9 mouse cellular contexts compared by ENCODE assay signal in the genomic region with DNA sequence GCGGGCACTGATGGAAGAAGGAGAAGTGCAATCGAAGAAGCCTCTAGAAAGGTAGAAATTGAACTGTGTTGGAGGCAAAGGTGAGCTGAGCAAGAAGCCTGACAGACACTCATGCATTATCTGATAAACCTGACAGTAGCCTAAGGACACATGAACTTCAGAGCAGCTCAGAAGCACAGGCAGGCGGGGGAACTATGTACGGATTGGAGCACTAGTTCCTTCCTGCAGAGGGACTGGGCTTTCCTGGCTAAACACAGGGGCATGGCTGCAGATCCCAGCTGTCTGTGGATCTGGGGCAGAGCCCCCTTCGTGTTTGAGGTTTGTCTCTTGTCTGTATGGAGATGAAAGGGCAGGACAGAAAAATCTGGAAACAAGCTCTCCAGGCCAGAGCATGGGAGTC.
A peak's percentile ranks its signal among the peaks of the same experiment; 100 is the strongest.
DNase-seq lines count a peak whose midpoint lies in the region; ATAC-seq and TF ChIP-seq lines count a peak whose summit lies in the region.
"Had no signal": no experiment of that assay in that cellular context is flagged by ENCODE, and none has a peak within 500 bp of the region (broad histone marks: within the 10 kb centered on the region; RNA-seq: fewer than 3 reads in every experiment).

No protein-coding gene starts in this region.

- no peak overlapping the region for H3K9ac ChIP-seq in hindbrain, embryonic 16.5 days (ENCODE audit: low read depth, low read length)
- H3K9ac ChIP-seq in hindbrain, postnatal 0 days (replicated peaks; ENCODE audit: low read length), result no peak overlapping the region
- H3K9ac ChIP-seq in midbrain, postnatal 0 days (replicated peaks; ENCODE audit: low read length, poor library complexity, severe bottlenecking), result no peak overlapping the region
- no peak overlapping the region for H3K9ac ChIP-seq in embryonic facial prominence, embryonic 14.5 days (ENCODE audit: low read depth, low read length)
- no peak overlapping the region for H3K9ac ChIP-seq in midbrain, embryonic 16.5 days (ENCODE audit: low read depth, low read length)

- H3K4me1 ChIP-seq in hindbrain, embryonic 16.5 days (ENCODE audit: control insufficient read depth, insufficient read depth, low read depth, low read length), result peaks cover 9% of the 10 kb centered on the region
- peaks cover 16% of the 10 kb centered on the region; the same call in 1 of the 2 replicates for H3K4me1 ChIP-seq in hindbrain, postnatal 0 days (ENCODE audit: insufficient read depth, low read length)
- peaks cover 28% of the 10 kb centered on the region for H3K4me1 ChIP-seq in midbrain, embryonic 10.5 days
- H3K4me1 ChIP-seq in midbrain, postnatal 0 days (ENCODE audit: insufficient read depth, low read length), result no peaks in the 10 kb centered on the region; the same call in 1 of the 2 replicates
- peaks cover 34% of the 10 kb centered on the region for H3K4me1 ChIP-seq in embryonic facial prominence, embryonic 14.5 days (ENCODE audit: control insufficient read depth, insufficient read depth, low read length)
- H3K4me1 ChIP-seq in midbrain, embryonic 16.5 days (ENCODE audit: control insufficient read depth, insufficient read depth, low read length), result peaks cover 10% of the 10 kb centered on the region; the same call in 1 of the 2 replicates

- no peak for ATAC-seq in hindbrain, embryonic 16.5 days
- no peak for ATAC-seq in hindbrain, postnatal 0 days
- no peak for ATAC-seq in midbrain, postnatal 0 days (ENCODE audit: low FRiP score)
- ATAC-seq in embryonic facial prominence, embryonic 14.5 days (ENCODE audit: low read depth), result no peak
- peak; percentile 40; the same call in 1 of the 2 replicates for ATAC-seq in midbrain, embryonic 16.5 days

- H3K9me3 ChIP-seq in hindbrain, embryonic 16.5 days (ENCODE audit: control insufficient read depth, low read length), result no peaks in the 10 kb centered on the region
- H3K9me3 ChIP-seq in hindbrain, postnatal 0 days (ENCODE audit: low read length), result no peaks in the 10 kb centered on the region
- no peaks in the 10 kb centered on the region for H3K9me3 ChIP-seq in midbrain, embryonic 10.5 days (replicated peaks)
- H3K9me3 ChIP-seq in midbrain, postnatal 0 days (ENCODE audit: low read length), result no peaks in the 10 kb centered on the region
- no peaks in the 10 kb centered on the region for H3K9me3 ChIP-seq in embryonic facial prominence, embryonic 14.5 days (ENCODE audit: control insufficient read depth, low read length)
- H3K9me3 ChIP-seq in midbrain, embryonic 16.5 days (replicated peaks; ENCODE audit: control insufficient read depth, low read length, poor library complexity, severe bottlenecking), result no peaks in the 10 kb centered on the region

- no peak overlapping the region for H3K4me2 ChIP-seq in hindbrain, embryonic 16.5 days (ENCODE audit: low read length)
- no peak overlapping the region for H3K4me2 ChIP-seq in hindbrain, postnatal 0 days (ENCODE audit: low read depth, low read length)
- H3K4me2 ChIP-seq in midbrain, postnatal 0 days (ENCODE audit: low read depth, low read length, poor library complexity, severe bottlenecking), result no peak overlapping the region
- no peak overlapping the region for H3K4me2 ChIP-seq in embryonic facial prominence, embryonic 14.5 days (ENCODE audit: low read depth, low read length)
- no peak overlapping the region for H3K4me2 ChIP-seq in midbrain, embryonic 16.5 days (ENCODE audit: low read length)

- no peak for DNase-seq in hindbrain, postnatal 0 days (ENCODE audit: low spot score)
- DNase-seq in midbrain, embryonic 10.5 days (ENCODE audit: low spot score), result peak; percentile 17
- no peak for DNase-seq in midbrain, postnatal 0 days (ENCODE audit: low spot score)
- DNase-seq in embryonic facial prominence, embryonic 14.5 days (ENCODE audit: low spot score), result peak; percentile 50
- no peak for DNase-seq in adrenal gland, postnatal 10 days
- DNase-seq in layer of hippocampus, adult 11-12 months (ENCODE audit: low spot score), result no peak
- DNase-seq: thymus, adult 18-20 months had no signal

- H3K27ac ChIP-seq in hindbrain, embryonic 16.5 days (ENCODE audit: low read depth, low read length), result peak overlapping the region; percentile 29; the same call in 1 of the 2 replicates
- H3K27ac ChIP-seq in hindbrain, postnatal 0 days, result no peak overlapping the region; the same call in 1 of the 2 replicates
- H3K27ac ChIP-seq in midbrain, embryonic 10.5 days (replicated peaks), result peak overlapping the region; percentile 69
- H3K27ac ChIP-seq in midbrain, postnatal 0 days (ENCODE audit: low read depth, low read length), result no peak overlapping the region
- peak overlapping the region; percentile 70 for H3K27ac ChIP-seq in embryonic facial prominence, embryonic 14.5 days (replicated peaks; ENCODE audit: low read depth, low read length)
- no peak overlapping the region for H3K27ac ChIP-seq in midbrain, embryonic 16.5 days (ENCODE audit: low read length)

- H3K4me3 ChIP-seq in hindbrain, embryonic 16.5 days (ENCODE audit: low read length), result no peak overlapping the region
- no peak overlapping the region for H3K4me3 ChIP-seq in hindbrain, postnatal 0 days (ENCODE audit: low read length)
- no peak overlapping the region for H3K4me3 ChIP-seq in midbrain, embryonic 10.5 days
- H3K4me3 ChIP-seq in midbrain, postnatal 0 days (ENCODE audit: low read depth, low read length), result no peak overlapping the region
- no peak overlapping the region for H3K4me3 ChIP-seq in embryonic facial prominence, embryonic 14.5 days (ENCODE audit: low read depth, low read length)
- no peak overlapping the region for H3K4me3 ChIP-seq in midbrain, embryonic 16.5 days (ENCODE audit: low read depth, low read length)

- no peak for TF ChIP-seq CTCF in hindbrain, postnatal 0 days (IDR thresholded peaks at IDR 0.05; ENCODE audit: low read depth)
- no peak for TF ChIP-seq CTCF in midbrain, postnatal 0 days (IDR thresholded peaks at IDR 0.05)

- H3K27me3 ChIP-seq in hindbrain, embryonic 16.5 days (replicated peaks; ENCODE audit: control insufficient read depth, insufficient read depth, low read length), result no peaks in the 10 kb centered on the region
- H3K27me3 ChIP-seq in hindbrain, postnatal 0 days (ENCODE audit: insufficient read depth, low read length), result no peaks in the 10 kb centered on the region
- 0 out of 2 replicates have a peak, but pooled peaks cover 3% of the 10 kb centered on the region for H3K27me3 ChIP-seq in midbrain, embryonic 10.5 days (ENCODE audit: low read depth, poor library complexity, severe bottlenecking)
- no peaks in the 10 kb centered on the region for H3K27me3 ChIP-seq in midbrain, postnatal 0 days (ENCODE audit: insufficient read depth, low read length)
- H3K27me3 ChIP-seq in embryonic facial prominence, embryonic 14.5 days (replicated peaks; ENCODE audit: control insufficient read depth, insufficient read depth, low read length), result no peaks in the 10 kb centered on the region
- no peaks in the 10 kb centered on the region for H3K27me3 ChIP-seq in midbrain, embryonic 16.5 days (ENCODE audit: control insufficient read depth, insufficient read depth, low read depth, low read length)

- WGBS in hindbrain, embryonic 16.5 days, result 64% methylated on average over 5 of the region's 5 CpGs
- 63% methylated on average over 5 of the region's 5 CpGs for WGBS in hindbrain, postnatal 0 days
- WGBS in midbrain, embryonic 10.5 days, result 63% methylated on average over 5 of the region's 5 CpGs
- 63% methylated on average over 5 of the region's 5 CpGs for WGBS in midbrain, postnatal 0 days
- 39% methylated on average over 5 of the region's 5 CpGs for WGBS in embryonic facial prominence, embryonic 14.5 days
- WGBS in midbrain, embryonic 16.5 days, result 63% methylated on average over 5 of the region's 5 CpGs

- no peaks in the 10 kb centered on the region for H3K36me3 ChIP-seq in hindbrain, embryonic 16.5 days (ENCODE audit: control insufficient read depth, insufficient read depth, low read length)
- no peaks in the 10 kb centered on the region for H3K36me3 ChIP-seq in hindbrain, postnatal 0 days (ENCODE audit: insufficient read depth, low read length)
- no peaks in the 10 kb centered on the region for H3K36me3 ChIP-seq in midbrain, embryonic 10.5 days
- no peaks in the 10 kb centered on the region for H3K36me3 ChIP-seq in midbrain, postnatal 0 days (ENCODE audit: insufficient read depth, low read length)
- no peaks in the 10 kb centered on the region for H3K36me3 ChIP-seq in embryonic facial prominence, embryonic 14.5 days (ENCODE audit: control insufficient read depth, insufficient read depth, low read length)
- H3K36me3 ChIP-seq in midbrain, embryonic 16.5 days (ENCODE audit: control insufficient read depth, insufficient read depth, low read length), result no peaks in the 10 kb centered on the region

Comparison
In these comparisons a context has a peak if more than half of its experiments do, and no peak if none do; other contexts are left out.
1. H3K27ac ChIP-seq: peak in hindbrain, embryonic 16.5 days (single experiment), midbrain, embryonic 10.5 days (single experiment) and embryonic facial prominence, embryonic 14.5 days (single experiment); none in hindbrain, postnatal 0 days (single experiment), midbrain, postnatal 0 days (single experiment) and midbrain, embryonic 16.5 days (single experiment).
2. DNase-seq: peak in midbrain, embryonic 10.5 days (single experiment) and embryonic facial prominence, embryonic 14.5 days (single experiment); none in hindbrain, postnatal 0 days (single experiment), midbrain, postnatal 0 days (single experiment), adrenal gland, postnatal 10 days (single experiment) and layer of hippocampus, adult 11-12 months (single experiment).